In genomic region chr13:52828946-52829523, GRCm38 (mm10) we compare ENCODE assay signal across 9 mouse cellular contexts.
DNase-seq lines count a peak whose midpoint lies in the region; ATAC-seq lines count a peak whose summit lies in the region.
"Had no signal": no experiment of that assay in that cellular context is flagged by ENCODE, and none has a peak within 500 bp of the region (broad histone marks: within the 10 kb centered on the region; RNA-seq: fewer than 3 reads in every experiment).

No protein-coding gene starts in this region.

- no peaks in the 10 kb centered on the region for H3K4me1 ChIP-seq in hindbrain, embryonic 12.5 days
- H3K4me1 ChIP-seq: hindbrain, embryonic 15.5 days had no signal

- H3K27ac ChIP-seq in hindbrain, embryonic 12.5 days: no peak overlapping the region
- H3K27ac ChIP-seq: hindbrain, embryonic 15.5 days had no signal

- no peaks in the 10 kb centered on the region for H3K36me3 ChIP-seq in hindbrain, embryonic 12.5 days
- H3K36me3 ChIP-seq: hindbrain, embryonic 15.5 days had no signal

- no peak for ATAC-seq in hindbrain, embryonic 12.5 days (ENCODE audit: low FRiP score)

- no peaks in the 10 kb centered on the region for H3K27me3 ChIP-seq in hindbrain, embryonic 12.5 days

- H3K4me3 ChIP-seq in hindbrain, embryonic 12.5 days: no peak overlapping the region
- H3K4me3 ChIP-seq: hindbrain, embryonic 15.5 days had no signal

- peak; percentile 86 for DNase-seq in 3T3-L1 (ENCODE audit: low read depth, low spot score)
- DNase-seq in Muller cell, postnatal 12 days (ENCODE audit: inconsistent ontology term): peak; percentile 88
- DNase-seq in heart, adult 9 months (ENCODE audit: low spot score in 2 of 2): peak; percentile 46 to 72
- peak; percentile 81 for DNase-seq in lung, postnatal 25 days (ENCODE audit: low spot score)
- no peak for DNase-seq in layer of hippocampus, postnatal 25 days (ENCODE audit: extremely low spot score in 1 of 2, low spot score in 1 of 2)
- DNase-seq in left cerebral cortex, adult 11 months (ENCODE audit: low spot score): no peak
- DNase-seq in right cerebral cortex, adult 2 months (ENCODE audit: low spot score in 2 of 2): no peak

- H3K9me3 ChIP-seq in hindbrain, embryonic 12.5 days (replicated peaks): no peaks in the 10 kb centered on the region
- H3K9me3 ChIP-seq: hindbrain, embryonic 15.5 days had no signal

- H3K9ac ChIP-seq in hindbrain, embryonic 12.5 days: no peak overlapping the region
- H3K9ac ChIP-seq: hindbrain, embryonic 15.5 days had no signal

- H3K4me2 ChIP-seq in hindbrain, embryonic 12.5 days (replicated peaks): no peak overlapping the region
- H3K4me2 ChIP-seq: hindbrain, embryonic 15.5 days had no signal

- WGBS in hindbrain, embryonic 12.5 days: 72% methylated on average over 12 of the region's 12 CpGs

Comparison
In these comparisons a context has a peak if more than half of its experiments do, and no peak if none do; other contexts are left out.
1. DNase-seq: peak in 3T3-L1 (single experiment), Muller cell, postnatal 12 days (single experiment), heart, adult 9 months (2 of 2) and lung, postnatal 25 days (single experiment); none in layer of hippocampus, postnatal 25 days (0 of 2), left cerebral cortex, adult 11 months (single experiment) and right cerebral cortex, adult 2 months (0 of 2).